Mouse (Mus musculus) left cerebral cortex, adult 2 months (tissue): ENCODE measurements around the gene Calhm3. TPM values are rescaled to one million over a fixed set of nuclear protein-coding genes. Genes with fewer than 3 reads are reported as not detected.

Experiments
- DNase-seq, 2 experiments: peaks; one replicate each; pipeline ENCODE4 v3.0.0; 2021 to 2022; ENCODE audit warnings: low spot score in 2 of 2, mixed read lengths in 1 of 2; ENCODE audit errors: extremely low spot score in 1 of 2
- H3K27ac ChIP-seq: fragments of 200-600 bp; 2 replicates; pipeline ENCODE4 v1.8.1; 2022
- H3K4me3 ChIP-seq: fragments of 200-600 bp; 2 replicates; pipeline ENCODE4 v1.8.1; 2022
- CTCF ChIP-seq: fragments of 200-600 bp; IDR thresholded peaks from 2 replicates; pipeline ENCODE4 v1.8.1; 2022; ENCODE audit warnings: antibody characterized with exemption, mild to moderate bottlenecking, moderate library complexity
- intact Hi-C: fragments of 180-260 bp; cut with DNase I; formaldehyde crosslinking; loops from one replicate; pipeline ENCODE4 v1.15.1; 2025
- total RNA-seq, 2 experiments: library from RNA; stranded (reverse); gene quantifications; 2 replicates each; pipeline ENCODE4 v1.2.3; 2021

The Calhm3 gene
- total RNA-seq, 2 experiments from 2014 or later, result not detected

GRCm38 (mm10) chr19:47135568-47135967 is 22.0 kb downstream of the Calhm3 start:
- intact Hi-C loops, result no loop called here
- H3K4me3 ChIP-seq, result no peak overlapping the region
- no peak for DNase-seq
- no peak for TF ChIP-seq CTCF
- H3K27ac ChIP-seq, result no peak overlapping the region

- no peak for TF ChIP-seq CTCF
- Histone ChIP-seq H3K4me3 (no peak overlapping the region), H3K27ac (peak overlapping the region; percentile 53)
- DNase-seq, result no peak
- intact Hi-C loops, result no loop called here
These were observed 24.4 kb downstream of the Calhm3 start for GRCm38 (mm10) chr19:47133161-47133560.

- no peak overlapping the region for H3K4me3 ChIP-seq
- no peak overlapping the region for H3K27ac ChIP-seq
- TF ChIP-seq CTCF, result no peak
- no peak for DNase-seq
- intact Hi-C loops, result no loop called here
These were observed 26.9 kb downstream of the Calhm3 start for GRCm38 (mm10) chr19:47130551-47131125.

GRCm38 (mm10) chr19:47128835-47129234 is 28.7 kb downstream of the Calhm3 start:
- intact Hi-C loops, result no loop called here
- no peak for DNase-seq
- H3K27ac ChIP-seq, result no peak overlapping the region
- no peak for TF ChIP-seq CTCF
- no peak overlapping the region for H3K4me3 ChIP-seq

GRCm38 (mm10) chr19:47128164-47128563 is 29.4 kb downstream of the Calhm3 start:
- TF ChIP-seq CTCF, result no peak
- intact Hi-C loops, result no loop called here
- H3K4me3 ChIP-seq, result no peak overlapping the region
- H3K27ac ChIP-seq, result 0 out of 2 replicates have a peak overlapping the region, but pooled peaks have one; percentile 13
- no peak for DNase-seq

- intact Hi-C loops, result no loop called here
- Histone ChIP-seq H3K4me3 (no peak overlapping the region), H3K27ac (no peak overlapping the region)
- DNase-seq, result no peak
- TF ChIP-seq CTCF, result peak; percentile 65
These were observed 34.8 kb downstream of the Calhm3 start for GRCm38 (mm10) chr19:47122802-47123201.

GRCm38 (mm10) chr19:47121054-47121453 is 36.5 kb downstream of the Calhm3 start:
- no peak overlapping the region for H3K27ac ChIP-seq
- DNase-seq, result no peak
- peak; percentile 76 for TF ChIP-seq CTCF
- H3K4me3 ChIP-seq, result no peak overlapping the region
- intact Hi-C loops, result loop anchor here (1.0 kb wide), 1 partner anchor 47 kb away; no protein-coding TSS in a partner anchor

GRCm38 (mm10) chr19:47118634-47119033 is 38.9 kb downstream of the Calhm3 start:
- intact Hi-C loops, result no loop called here

GRCm38 (mm10) chr19:47104641-47105271 is 52.8 kb downstream of the Calhm3 start:
- no peak for TF ChIP-seq CTCF
- DNase-seq, result no peak
- intact Hi-C loops, result no loop called here
- no peak overlapping the region for H3K4me3 ChIP-seq
- H3K27ac ChIP-seq, result no peak overlapping the region

More at GRCm38 (mm10) chr19:47118634-47119033, 38.9 kb downstream of the Calhm3 start:
- no peak overlapping the region for H3K4me3 ChIP-seq
- no peak for DNase-seq
- H3K27ac ChIP-seq, result no peak overlapping the region
- TF ChIP-seq CTCF, result no peak

Other genes starting within 250 kb of the Calhm3 start
- gene Ina, start 143.1 kb downstream of the Calhm3 start, total RNA-seq, result 100 to 1,000 TPM; 219 to 227 TPM
- gene Nt5c2, start 142.6 kb downstream of the Calhm3 start, total RNA-seq, result 10 to 100 TPM; 73.7 to 82.1 TPM
- gene Pcgf6, start 106.9 kb downstream of the Calhm3 start, total RNA-seq, result 10 to 100 TPM; 20.0 to 20.1 TPM
- gene Taf5, start 90.0 kb downstream of the Calhm3 start, total RNA-seq, result 1 to 10 TPM; 6.7 to 7.1 TPM
- gene Usmg5, start 67.1 kb downstream of the Calhm3 start, total RNA-seq, result 100 to 1,000 TPM; 682 to 687 TPM
- 10 to 100 TPM; 15.6 to 16.4 TPM for gene Pdcd11, start 67.0 kb downstream of the Calhm3 start, total RNA-seq
- gene Calhm2, start 19.5 kb downstream of the Calhm3 start, total RNA-seq, result 1 to 10 TPM; 8.1 to 8.2 TPM
- not detected for gene Calhm1, start 13.5 kb downstream of the Calhm3 start, total RNA-seq
- gene Neurl1a, start 21.1 kb upstream of the Calhm3 start, total RNA-seq, result 100 to 1,000 TPM; 178 to 194 TPM